Mouse (Mus musculus): Measurements from ENCODE around the gene Rin2.
"Not testable (repeated sequence)": the region's sequence is repeated elsewhere in the genome, so short reads cannot be mapped to it uniquely, and the experiment has no call there.

Rin2 gene

GRCm38 (mm10) chr2:145900318-145900717 lies 225.3 kb downstream of the Rin2 start:
- not testable (repeated sequence) for DNase-seq (ENCODE audit: low spot score)

- no peak for DNase-seq (ENCODE audit: low spot score)
Observed at GRCm38 (mm10) chr2:145901861-145902260, 226.8 kb downstream of the Rin2 start, which contains the start of gene Naa20. Gene Naa20, plus strand, starts transcription at chr2:145902099.

GRCm38 (mm10) chr2:145903061-145903901 lies 228.3 kb downstream of the Rin2 start:
- peak; percentile 88 for DNase-seq (ENCODE audit: low spot score)

DNA sequence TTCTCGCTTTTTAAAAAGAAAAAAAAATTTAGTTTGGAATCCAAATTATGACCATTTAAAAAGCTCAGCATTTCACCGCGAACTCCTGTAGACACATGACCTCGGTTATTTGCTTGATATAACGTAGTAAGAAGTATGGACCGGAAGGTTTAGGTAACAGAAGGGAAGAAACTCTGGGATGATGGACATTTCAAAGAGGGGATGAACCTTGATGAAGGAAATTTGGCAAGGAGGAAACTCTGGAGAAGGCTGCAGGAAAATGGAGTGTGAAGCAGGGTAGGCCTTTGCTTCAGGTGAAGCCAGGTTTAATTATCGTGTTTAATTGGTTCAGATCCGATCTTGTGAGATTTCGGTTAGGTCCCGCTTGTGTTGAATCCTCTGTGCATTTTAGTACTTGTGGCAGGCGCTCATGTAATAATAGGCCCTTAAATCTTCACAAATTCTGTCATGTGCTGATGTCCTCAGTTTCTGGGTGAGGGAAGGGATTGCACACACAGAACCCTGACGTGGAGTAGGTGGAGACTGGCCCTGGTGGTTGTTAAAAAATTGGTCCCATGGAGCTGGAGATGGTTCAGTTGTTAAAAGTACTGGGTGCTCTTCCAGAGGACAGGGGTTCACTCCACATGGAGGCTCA lies 229.1 kb downstream of the Rin2 start:
- no peak for DNase-seq (ENCODE audit: low spot score)

- DNase-seq (ENCODE audit: low spot score) = no peak
Observed at GRCm38 (mm10) chr2:145905156-145905555, 230.1 kb downstream of the Rin2 start.

- DNase-seq (ENCODE audit: low spot score) = not testable (repeated sequence)
Observed at GRCm38 (mm10) chr2:145905884-145906283, 230.9 kb downstream of the Rin2 start.

- DNase-seq (ENCODE audit: low spot score) = no peak
Observed at GRCm38 (mm10) chr2:145920941-145921650, 246.1 kb downstream of the Rin2 start.

- DNase-seq (ENCODE audit: low spot score) = peak; percentile 83
Observed at GRCm38 (mm10) chr2:145934339-145935231, 259.6 kb downstream of the Rin2 start, which contains the start of the genes Cfap61 and Crnkl1. Gene Cfap61, plus strand, starts transcription at chr2:145934784. Gene Crnkl1, minus strand, starts transcription at chr2:145935014.

GRCm38 (mm10) chr2:145936975-145937374 lies 262.0 kb downstream of the Rin2 start:
- no peak for DNase-seq (ENCODE audit: low spot score)
